Mouse (Mus musculus): ENCODE measurements around the gene Ttc39a.
A peak's percentile ranks its signal among the peaks of the same experiment; 100 is the strongest.

Ttc39a gene

GRCm38 (mm10) chr4:109463892-109464291, 57.5 kb downstream of the Ttc39a start:
- DNase-seq, result no peak

GRCm38 (mm10) chr4:109467687-109468086, 61.3 kb downstream of the Ttc39a start:
- no peak for DNase-seq

- no peak for DNase-seq
These were observed 65.2 kb downstream of the Ttc39a start for GRCm38 (mm10) chr4:109471606-109472005.

GRCm38 (mm10) chr4:109472566-109472965, 66.1 kb downstream of the Ttc39a start:
- DNase-seq, result no peak

- no peak for DNase-seq
These were observed 68.7 kb downstream of the Ttc39a start for GRCm38 (mm10) chr4:109475078-109475477.

GRCm38 (mm10) chr4:109475577-109476553, 69.4 kb downstream of the Ttc39a start:
- peak; percentile 39 to 40 for DNase-seq

- peak; percentile 67 to 72 for DNase-seq
These were observed 70.2 kb downstream of the Ttc39a start for GRCm38 (mm10) chr4:109476554-109477014.

- DNase-seq, result no peak
These were observed 71.0 kb downstream of the Ttc39a start for GRCm38 (mm10) chr4:109477454-109477853.

GRCm38 (mm10) chr4:109481424-109481823, 75.0 kb downstream of the Ttc39a start:
- no peak for DNase-seq

- DNase-seq, result no peak
These were observed 76.3 kb downstream of the Ttc39a start for GRCm38 (mm10) chr4:109482701-109483100.

- no peak for DNase-seq
These were observed 78.2 kb downstream of the Ttc39a start, which contains the start of gene Rnf11 for GRCm38 (mm10) chr4:109484621-109485020. Gene Rnf11 (minus strand): TSS chr4:109484728.

GRCm38 (mm10) chr4:109488812-109489211, 82.4 kb downstream of the Ttc39a start:
- DNase-seq, result no peak

GRCm38 (mm10) chr4:109493581-109493980, 87.2 kb downstream of the Ttc39a start:
- no peak for DNase-seq
